Mouse (Mus musculus) CH12.LX (cell line): ENCODE measurements at regions not wholly inside any gene's neighbourhood (a gene's known extent, or its start where the extent isn't known, plus 50 kb on each side); places are given as distances from the start of the nearest gene placed in this dataset.

Source experiments
- DNase-seq: peaks from one replicate; pipeline ENCODE4 v3.0.0-alpha.2; 2013; ENCODE audit errors: extremely low read depth
- H3K27ac ChIP-seq: 2 replicates; pipeline ENCODE4 v1.5.1; 2012; ENCODE audit warnings: low read depth, mild to moderate bottlenecking, control low read depth, moderate library complexity; ENCODE audit not compliant: insufficient read depth
- H3K27me3 ChIP-seq: replicated peaks from 2 replicates; pipeline ENCODE3; 2012; ENCODE audit warnings: inconsistent platforms
- H3K36me3 ChIP-seq, 2 experiments: replicated peaks in 1 of 2; 2 replicates each; pipeline versions ENCODE3 to v1.6.1; 2012; ENCODE audit warnings: inconsistent platforms in 1 of 2, low read length in 1 of 2, mild to moderate bottlenecking in 1 of 2, mixed read lengths in 1 of 2, moderate library complexity in 1 of 2; ENCODE audit not compliant: control insufficient read depth in 1 of 2, insufficient read depth in 1 of 2
- H3K4me1 ChIP-seq, 2 experiments: 2 replicates each; pipeline ENCODE4 v1.6.1; 2012; ENCODE audit warnings: inconsistent platforms in 1 of 2, moderate library complexity in 1 of 2; ENCODE audit not compliant: insufficient read depth in 2 of 2, control insufficient read depth in 1 of 2
- H3K4me2 ChIP-seq: 2 replicates; pipeline ENCODE4 v1.6.1; 2012; ENCODE audit warnings: low read depth, mild to moderate bottlenecking, control low read depth; ENCODE audit not compliant: poor library complexity, insufficient read depth, severe bottlenecking
- H3K4me3 ChIP-seq, 3 experiments: fragments of 150-350 bp in 1 of 3; sonication (generic) in 1 of 3; replicated peaks in 1 of 3; 2 replicates each; pipeline versions ENCODE3 to v1.5.1; 2011 to 2012; ENCODE audit warnings: low read depth in 2 of 3, low read length in 2 of 3, mild to moderate bottlenecking in 2 of 3, moderate library complexity in 2 of 3, control low read depth in 1 of 3, improper control_type of control experiment in 1 of 3, inconsistent platforms in 1 of 3, mixed read lengths in 1 of 3; ENCODE audit not compliant: poor library complexity in 1 of 3
- H3K79me2 ChIP-seq: replicated peaks from 2 replicates; pipeline ENCODE4 v1.6.1; 2012; ENCODE audit warnings: mild to moderate bottlenecking, moderate library complexity; ENCODE audit not compliant: control insufficient read depth, poor library complexity, insufficient read depth, severe bottlenecking; ENCODE audit errors: extremely low read depth
- H3K9ac ChIP-seq: 2 replicates; pipeline ENCODE4 v1.6.1; 2012; ENCODE audit warnings: low read depth, mild to moderate bottlenecking, control low read depth, moderate library complexity; ENCODE audit not compliant: insufficient read depth
- H3K9me3 ChIP-seq: replicated peaks from 2 replicates; pipeline ENCODE3; 2012; ENCODE audit warnings: low read length, inconsistent platforms, mixed read lengths
- BHLHE40 ChIP-seq: IDR thresholded peaks from 2 replicates; pipeline ENCODE4 v1.6.1; 2011; ENCODE audit warnings: mild to moderate bottlenecking, low read depth, low read length, improper control_type of control experiment
- CHD2 ChIP-seq: IDR thresholded peaks from 2 replicates; pipeline ENCODE4 v1.6.1; 2011; ENCODE audit warnings: low read length, improper control_type of control experiment
- CTCF ChIP-seq, 2 experiments: IDR thresholded peaks in 1 of 2; conservative IDR thresholded peaks in 1 of 2; 2 replicates each; pipeline ENCODE4 v1.5.1; 2011 to 2012; ENCODE audit warnings: low read depth in 2 of 2, low read length in 2 of 2, improper control_type of control experiment in 1 of 2, inconsistent platforms in 1 of 2, mild to moderate bottlenecking in 1 of 2, moderate library complexity in 1 of 2
- E2F4 ChIP-seq: IDR thresholded peaks from 2 replicates; pipeline ENCODE4 v1.6.1; 2011; ENCODE audit warnings: low read depth, low read length, improper control_type of control experiment; ENCODE audit not compliant: insufficient replicate concordance
- EP300 ChIP-seq: IDR thresholded peaks from 2 replicates; pipeline ENCODE4 v1.6.1; 2011; ENCODE audit warnings: low read length, improper control_type of control experiment
- GABPA ChIP-seq: IDR thresholded peaks from 2 replicates; pipeline ENCODE4 v1.6.1; 2012; ENCODE audit warnings: low read depth, low read length, improper control_type of control experiment, inconsistent platforms; ENCODE audit not compliant: insufficient replicate concordance
- HCFC1 ChIP-seq: IDR thresholded peaks from 2 replicates; pipeline ENCODE4 v1.6.1; 2012; ENCODE audit warnings: low read depth, mild to moderate bottlenecking, inconsistent platforms, low read length, improper control_type of control experiment
- JUN ChIP-seq: IDR thresholded peaks from 2 replicates; pipeline ENCODE4 v1.6.1; 2011; ENCODE audit warnings: low read depth, mild to moderate bottlenecking, low read length, improper control_type of control experiment, moderate library complexity; ENCODE audit not compliant: insufficient read depth
- JUND ChIP-seq: conservative IDR thresholded peaks from 2 replicates; pipeline ENCODE4 v1.6.1; 2011; ENCODE audit warnings: low read depth, low read length, improper control_type of control experiment
- KAT2A ChIP-seq: IDR thresholded peaks from 2 replicates; pipeline ENCODE4 v1.6.1; 2012; ENCODE audit warnings: low read length, improper control_type of control experiment, inconsistent platforms; ENCODE audit not compliant: insufficient replicate concordance
- MAZ ChIP-seq: IDR thresholded peaks from 2 replicates; pipeline ENCODE4 v1.6.1; 2012; ENCODE audit warnings: low read depth, mild to moderate bottlenecking, inconsistent platforms, low read length, improper control_type of control experiment, moderate library complexity
- MEF2A ChIP-seq: IDR thresholded peaks from 2 replicates; pipeline ENCODE4 v1.6.1; 2014; ENCODE audit warnings: low read depth, mild to moderate bottlenecking, inconsistent platforms, low read length, improper control_type of control experiment, borderline replicate concordance
- MXI1 ChIP-seq: IDR thresholded peaks from 2 replicates; pipeline ENCODE4 v1.6.1; 2011; ENCODE audit warnings: mild to moderate bottlenecking, low read depth, low read length, improper control_type of control experiment
- MYC ChIP-seq: IDR thresholded peaks from 2 replicates; pipeline ENCODE4 v1.6.1; 2011; ENCODE audit warnings: low read depth, mild to moderate bottlenecking, improper control_type of control experiment, low read length
- NELFE ChIP-seq: IDR thresholded peaks from 2 replicates; pipeline ENCODE4 v1.6.1; 2011; ENCODE audit warnings: low read depth, low read length, improper control_type of control experiment
- NRF1 ChIP-seq: IDR thresholded peaks from 2 replicates; pipeline ENCODE4 v1.6.1; 2014; ENCODE audit warnings: low read depth, mild to moderate bottlenecking, inconsistent platforms, low read length, improper control_type of control experiment, moderate library complexity
- PAX5 ChIP-seq: IDR thresholded peaks from 2 replicates; pipeline ENCODE4 v1.6.1; 2012; ENCODE audit warnings: low read length, inconsistent platforms, mixed read lengths
- RAD21 ChIP-seq: IDR thresholded peaks from 2 replicates; pipeline ENCODE4 v1.6.1; 2011; ENCODE audit warnings: low read depth, mild to moderate bottlenecking, low read length, improper control_type of control experiment, moderate library complexity
- RCOR1 ChIP-seq: conservative IDR thresholded peaks from 2 replicates; pipeline ENCODE4 v1.6.1; 2012; ENCODE audit warnings: low read depth, mild to moderate bottlenecking, inconsistent platforms, low read length, improper control_type of control experiment
- SIN3A ChIP-seq: IDR thresholded peaks from 2 replicates; pipeline ENCODE4 v1.6.1; 2012; ENCODE audit warnings: low read length, improper control_type of control experiment, inconsistent platforms
- SMC3 ChIP-seq: IDR thresholded peaks from 2 replicates; pipeline ENCODE4 v1.6.1; 2011; ENCODE audit warnings: low read depth, low read length, improper control_type of control experiment
- UBTF ChIP-seq: IDR thresholded peaks from 2 replicates; pipeline ENCODE4 v1.6.1; 2012; ENCODE audit warnings: low read depth, mild to moderate bottlenecking, inconsistent platforms, low read length, improper control_type of control experiment, moderate library complexity
- USF1 ChIP-seq: IDR thresholded peaks from 2 replicates; pipeline ENCODE4 v1.6.1; 2014; ENCODE audit warnings: low read depth, mild to moderate bottlenecking, inconsistent platforms, low read length, improper control_type of control experiment
- ZC3H11A ChIP-seq: IDR thresholded peaks from 2 replicates; pipeline ENCODE4 v1.6.1; 2012; ENCODE audit warnings: low read depth, mild to moderate bottlenecking, inconsistent platforms, low read length, improper control_type of control experiment
- ZKSCAN1 ChIP-seq: IDR thresholded peaks from 2 replicates; pipeline ENCODE4 v1.6.1; 2012; ENCODE audit warnings: low read depth, inconsistent platforms, low read length, improper control_type of control experiment, borderline replicate concordance
- dilution Hi-C: fragments of 300-500 bp; cut with MboI; formaldehyde crosslinking; loops from 2 replicates; pipeline ENCODE4 v1.14.3; 2020; ENCODE audit warnings: low sequenced_read_pairs; ENCODE audit not compliant: extremely low pct_unique_long_range_greater_than_20kb, extremely low pct_ligation_motif_present
- in situ Hi-C: fragments of 300-500 bp; cut with MboI; formaldehyde crosslinking; loops from 3 replicates; pipeline ENCODE4 v1.14.3; 2019; ENCODE audit warnings: low sequenced_read_pairs, low pct_ligation_motif_present, low pct_unique_long_range_greater_than_20kb, mixed read lengths

GRCm38 (mm10) chr1:79335480-79336114 is 104.3 kb downstream of the Scg2 start:
- Histone ChIP-seq H3K9ac (no peak overlapping the region), H3K36me3 (no peaks in the 10 kb centered on the region), H3K4me1 (no peaks in the 10 kb centered on the region), H3K4me2 (no peak overlapping the region)
- no peak for DNase-seq
- dilution Hi-C loops (no loop called here), in situ Hi-C loops (no loop called here)
- TF ChIP-seq SIN3A: no peak
- no peak for TF ChIP-seq EP300
- no peak for TF ChIP-seq MEF2A
- no peak for TF ChIP-seq GABPA
- no peak for TF ChIP-seq MYC
- TF ChIP-seq HCFC1: no peak
- TF ChIP-seq USF1: no peak
- TF ChIP-seq ZC3H11A: no peak
- TF ChIP-seq JUND: no peak
- no peak for TF ChIP-seq ZKSCAN1
- no peak for TF ChIP-seq RAD21
- no peak for TF ChIP-seq SMC3
- no peak for TF ChIP-seq PAX5
- TF ChIP-seq JUN: no peak
- no peak for TF ChIP-seq RCOR1
- no peak for TF ChIP-seq NRF1
- TF ChIP-seq BHLHE40: no peak
- TF ChIP-seq E2F4: no peak
- TF ChIP-seq, all 38 proteins: peak for 0
- H3K27me3 ChIP-seq: no peaks in the 10 kb centered on the region
- no peak overlapping the region for H3K27ac ChIP-seq
- H3K9me3 ChIP-seq: no peaks in the 10 kb centered on the region
- H3K79me2 ChIP-seq: no peaks in the 10 kb centered on the region
- H3K4me3 ChIP-seq: no peak overlapping the region

DNA sequence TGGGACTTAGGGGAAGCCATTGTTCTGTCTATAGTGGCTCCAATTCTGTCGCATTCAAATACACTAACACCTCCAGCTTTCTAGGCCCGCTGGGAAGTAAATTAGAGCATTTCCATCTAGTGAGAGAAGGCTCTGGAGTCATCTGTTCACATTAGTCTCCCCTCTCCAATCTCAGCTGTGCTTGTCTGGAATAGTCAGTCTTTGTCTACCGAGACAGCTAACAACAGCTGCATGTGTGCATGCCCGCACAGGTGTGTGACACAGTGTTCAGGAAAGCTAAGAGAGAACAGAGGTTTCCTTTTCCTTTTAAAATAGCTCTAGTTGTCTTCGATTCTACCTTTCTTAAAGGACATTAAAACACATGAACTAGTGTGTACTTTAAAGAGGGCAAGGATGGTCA is 122.7 kb downstream of the Scg2 start:
- no peaks in the 10 kb centered on the region for H3K4me1 ChIP-seq
- in situ Hi-C loops (no loop called here), dilution Hi-C loops (no loop called here)
- TF ChIP-seq CHD2: no peak
- no peak for TF ChIP-seq NELFE
- TF ChIP-seq BHLHE40: no peak
- no peak for TF ChIP-seq MEF2A
- no peak for TF ChIP-seq E2F4
- no peak for TF ChIP-seq JUN
- TF ChIP-seq CTCF (conservative IDR thresholded peaks at IDR 0.05 in 1 of 2, IDR thresholded peaks at IDR 0.05 in 1 of 2; ENCODE audit: low read depth in 2 of 2, low read length in 2 of 2): no peak
- no peak for TF ChIP-seq ZKSCAN1
- no peak for TF ChIP-seq MAZ
- TF ChIP-seq USF1: no peak
- TF ChIP-seq HCFC1: no peak
- no peak for TF ChIP-seq MXI1
- TF ChIP-seq SIN3A: no peak
- TF ChIP-seq UBTF: no peak
- no peak for TF ChIP-seq NRF1
- TF ChIP-seq KAT2A: no peak
- DNase-seq: no peak
- H3K27ac ChIP-seq: no peak overlapping the region
- no peak overlapping the region for H3K4me3 ChIP-seq
- no peaks in the 10 kb centered on the region for H3K79me2 ChIP-seq
- H3K36me3 ChIP-seq: no peaks in the 10 kb centered on the region
- no peak overlapping the region for H3K9ac ChIP-seq
- no peaks in the 10 kb centered on the region for H3K9me3 ChIP-seq
- H3K27me3 ChIP-seq: no peaks in the 10 kb centered on the region
- H3K4me2 ChIP-seq: no peak overlapping the region
